Mouse (Mus musculus) small intestine, adult 2 months (tissue): ENCODE data around the gene Tmem167b.

Source experiments
- CTCF ChIP-seq: fragments of 200-500 bp; IDR thresholded peaks from 2 replicates; pipeline ENCODE4 v1.5.1; 2012; ENCODE audit warnings: low read depth, mild to moderate bottlenecking, control low read depth, inconsistent platforms, low read length, moderate library complexity, mixed read lengths; ENCODE audit not compliant: insufficient replicate concordance, insufficient read length; ENCODE audit errors: extremely low read depth
- POLR2A ChIP-seq: fragments of 200-500 bp; IDR thresholded peaks from 2 replicates; pipeline ENCODE4 v1.6.1; 2012; ENCODE audit warnings: low read depth, mild to moderate bottlenecking, control low read depth, inconsistent platforms, low read length, moderate library complexity

- TF ChIP-seq POLR2A: no peak
- no peak for TF ChIP-seq CTCF
These were observed 558 bp upstream of the Tmem167b start for GRCm38 (mm10) chr3:108562777-108563271.
